Mouse (Mus musculus): ENCODE results near the gene Ing2. TPM values are rescaled to one million over a fixed set of nuclear protein-coding genes. Genes with fewer than 3 reads are reported as not detected.

The Ing2 gene
- total and polyA plus RNA-seq, 3 experiments: 5.7 to 33.0 (median 32.2) TPM

DNA sequence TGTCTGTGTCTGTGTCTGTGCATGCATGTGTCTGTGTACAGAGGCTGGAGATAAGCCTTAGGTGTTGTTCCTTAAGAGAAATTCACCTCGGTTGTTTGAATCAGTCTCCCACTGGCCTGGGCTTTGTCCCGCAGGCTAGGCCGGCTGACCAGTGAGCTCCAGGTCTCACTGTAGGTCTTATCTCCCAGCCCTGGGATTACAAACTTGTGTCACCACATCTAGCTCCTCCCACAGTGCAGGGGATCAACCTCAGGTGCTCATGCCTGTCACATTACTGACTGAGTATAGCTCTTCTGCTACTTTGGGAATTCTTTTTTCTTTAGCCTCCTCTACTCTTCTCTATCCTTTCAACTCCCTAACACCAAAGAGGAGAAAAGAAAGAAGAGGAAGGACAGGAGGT is 20.9 kb downstream of the Ing2 start:
- Histone ChIP-seq H3K9me3 (replicated peaks) (no peaks in the 10 kb centered on the region), H3K36me3 (replicated peaks) (peaks cover 10% of the 10 kb centered on the region), H3K4me3 (ENCODE audit: low read depth, low read length) (no peak overlapping the region), H3K27me3 (ENCODE audit: insufficient read depth, low read length) (peaks cover 4% of the 10 kb centered on the region; the same call in 1 of the 2 replicates), H3K4me1 (ENCODE audit: insufficient read depth, low read depth, low read length) (no peaks in the 10 kb centered on the region)
- no peak for ATAC-seq (ENCODE audit: extremely low read depth, insufficient number of reproducible peaks, low FRiP score, poor library complexity, severe bottlenecking)
- DNase-seq (ENCODE audit: low spot score): no peak
- TF ChIP-seq GATA1 (IDR thresholded peaks at IDR 0.05; ENCODE audit: borderline replicate concordance, low read length): no peak
- TF ChIP-seq CTCF (IDR thresholded peaks at IDR 0.05; ENCODE audit: low read depth, low read length): no peak
- no peak for TF ChIP-seq POLR2AphosphoS5 (IDR thresholded peaks at IDR 0.05; ENCODE audit: insufficient replicate concordance, low read depth, low read length)
- no peak for TF ChIP-seq GATA2 (IDR thresholded peaks at IDR 0.05; ENCODE audit: borderline replicate concordance, low read depth, low read length)
- TF ChIP-seq TAL1 (conservative IDR thresholded peaks at IDR 0.05; ENCODE audit: low read depth, low read length): no peak

DNA sequence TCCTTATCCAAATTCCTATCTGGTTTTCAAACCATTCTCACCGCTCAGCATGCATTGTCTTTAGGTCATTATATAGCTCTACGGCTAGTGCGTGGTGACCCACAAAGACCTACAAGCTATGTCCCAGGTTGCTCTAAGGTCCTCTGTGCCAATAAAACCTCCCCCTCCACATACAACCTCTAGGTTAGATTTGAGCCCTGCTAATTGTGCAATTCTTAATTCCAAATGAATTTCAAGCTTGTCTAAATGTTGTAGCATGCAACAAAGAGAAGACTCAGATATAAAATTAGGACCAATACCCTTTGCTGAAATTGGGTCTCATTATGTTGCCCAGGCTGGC is 22.6 kb downstream of the Ing2 start:
- Histone ChIP-seq H3K4me1 (ENCODE audit: insufficient read depth, low read depth, low read length) (no peaks in the 10 kb centered on the region), H3K27me3 (ENCODE audit: insufficient read depth, low read length) (peaks cover 4% of the 10 kb centered on the region; the same call in 1 of the 2 replicates), H3K4me3 (ENCODE audit: low read depth, low read length) (no peak overlapping the region), H3K36me3 (replicated peaks) (peaks cover 2% of the 10 kb centered on the region), H3K9me3 (replicated peaks) (no peaks in the 10 kb centered on the region)
- no peak for DNase-seq (ENCODE audit: low spot score)
- TF ChIP-seq POLR2AphosphoS5 (IDR thresholded peaks at IDR 0.05; ENCODE audit: insufficient replicate concordance, low read depth, low read length) (no peak), GATA1 (IDR thresholded peaks at IDR 0.05; ENCODE audit: borderline replicate concordance, low read length) (no peak), CTCF (IDR thresholded peaks at IDR 0.05; ENCODE audit: low read depth, low read length) (no peak), TAL1 (conservative IDR thresholded peaks at IDR 0.05; ENCODE audit: low read depth, low read length) (no peak), GATA2 (IDR thresholded peaks at IDR 0.05; ENCODE audit: borderline replicate concordance, low read depth, low read length) (no peak)
- ATAC-seq (ENCODE audit: extremely low read depth, insufficient number of reproducible peaks, low FRiP score, poor library complexity, severe bottlenecking): no peak

DNA sequence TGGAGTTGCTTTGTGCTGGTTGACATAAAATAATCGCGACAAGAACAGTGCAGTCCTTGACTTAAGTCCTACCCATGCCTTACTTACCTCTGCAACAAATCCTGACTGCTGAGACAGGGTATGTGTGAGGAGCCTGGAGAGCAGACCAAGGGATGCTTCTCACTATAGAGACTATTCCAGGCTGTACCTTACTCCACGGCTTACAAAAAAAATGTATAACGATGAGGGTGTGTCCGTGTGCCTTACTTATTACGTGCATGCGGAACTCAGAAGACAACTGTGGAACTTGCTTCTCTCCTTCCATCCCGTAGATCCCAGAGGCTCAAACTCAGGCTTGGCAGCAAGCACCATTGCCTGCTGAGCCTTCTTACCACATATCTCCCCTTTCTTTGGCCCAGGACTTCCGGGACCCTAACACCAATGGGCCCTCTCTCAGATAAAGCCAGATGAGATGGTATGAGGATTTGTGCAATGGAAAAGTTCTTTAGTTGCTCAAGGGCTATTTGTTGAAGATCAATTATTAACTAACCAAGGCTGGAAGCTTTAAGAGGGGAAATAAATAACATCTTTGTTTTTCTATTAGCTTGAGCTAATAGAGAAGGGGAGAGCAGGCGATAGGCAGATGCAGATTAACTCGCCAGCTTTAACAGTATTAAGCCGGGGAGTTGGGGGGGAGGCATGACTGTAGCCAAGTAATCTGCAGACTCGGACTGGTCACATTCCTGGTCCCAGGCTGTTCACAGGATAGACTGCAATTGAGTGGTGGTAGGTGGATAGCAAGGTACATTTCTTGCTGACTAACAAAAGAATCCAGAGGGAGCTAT is 23.2 kb downstream of the Ing2 start:
- H3K36me3 ChIP-seq (replicated peaks): peaks cover 2% of the 10 kb centered on the region
- peaks cover 4% of the 10 kb centered on the region; the same call in 1 of the 2 replicates for H3K27me3 ChIP-seq (ENCODE audit: insufficient read depth, low read length)
- DNase-seq (ENCODE audit: low spot score) (no peak), ATAC-seq (ENCODE audit: extremely low read depth, insufficient number of reproducible peaks, low FRiP score, poor library complexity, severe bottlenecking) (no peak)
- no peaks in the 10 kb centered on the region for H3K4me1 ChIP-seq (ENCODE audit: insufficient read depth, low read depth, low read length)
- H3K9me3 ChIP-seq (replicated peaks): no peaks in the 10 kb centered on the region
- no peak for TF ChIP-seq GATA2 (IDR thresholded peaks at IDR 0.05; ENCODE audit: borderline replicate concordance, low read depth, low read length)
- TF ChIP-seq CTCF (IDR thresholded peaks at IDR 0.05; ENCODE audit: low read depth, low read length): no peak
- no peak for TF ChIP-seq TAL1 (conservative IDR thresholded peaks at IDR 0.05; ENCODE audit: low read depth, low read length)
- TF ChIP-seq GATA1 (IDR thresholded peaks at IDR 0.05; ENCODE audit: borderline replicate concordance, low read length): no peak
- no peak for TF ChIP-seq POLR2AphosphoS5 (IDR thresholded peaks at IDR 0.05; ENCODE audit: insufficient replicate concordance, low read depth, low read length)
- H3K4me3 ChIP-seq (ENCODE audit: low read depth, low read length): no peak overlapping the region

DNA sequence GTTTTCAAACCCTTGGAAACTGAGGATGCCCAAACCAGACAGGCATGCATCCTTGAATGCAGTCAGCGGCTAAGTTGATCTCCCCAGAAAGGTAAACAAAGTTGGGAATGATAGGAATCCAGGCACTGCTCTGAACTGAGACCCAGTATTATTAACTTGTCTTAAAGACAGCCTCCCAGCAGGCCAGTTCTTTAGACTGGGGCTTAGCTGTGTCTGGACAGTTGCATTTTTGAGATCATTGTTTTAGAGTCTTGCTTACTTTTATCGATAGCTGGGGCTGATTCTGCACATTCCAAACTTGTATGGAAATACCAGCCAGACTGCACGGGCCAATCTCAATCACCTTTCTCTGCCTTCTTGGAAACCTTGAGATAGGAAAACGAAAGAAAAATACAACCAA is 24.5 kb downstream of the Ing2 start:
- no peaks in the 10 kb centered on the region for H3K4me1 ChIP-seq (ENCODE audit: insufficient read depth, low read depth, low read length)
- H3K36me3 ChIP-seq (replicated peaks): no peaks in the 10 kb centered on the region
- TF ChIP-seq CTCF (IDR thresholded peaks at IDR 0.05; ENCODE audit: low read depth, low read length): no peak
- peaks cover 3% of the 10 kb centered on the region for H3K9me3 ChIP-seq (replicated peaks)
- DNase-seq (ENCODE audit: low spot score) (no peak), ATAC-seq (ENCODE audit: extremely low read depth, insufficient number of reproducible peaks, low FRiP score, poor library complexity, severe bottlenecking) (no peak)
- no peak overlapping the region for H3K4me3 ChIP-seq (ENCODE audit: low read depth, low read length)
- H3K27me3 ChIP-seq (ENCODE audit: insufficient read depth, low read length): peaks cover 6% of the 10 kb centered on the region

DNA sequence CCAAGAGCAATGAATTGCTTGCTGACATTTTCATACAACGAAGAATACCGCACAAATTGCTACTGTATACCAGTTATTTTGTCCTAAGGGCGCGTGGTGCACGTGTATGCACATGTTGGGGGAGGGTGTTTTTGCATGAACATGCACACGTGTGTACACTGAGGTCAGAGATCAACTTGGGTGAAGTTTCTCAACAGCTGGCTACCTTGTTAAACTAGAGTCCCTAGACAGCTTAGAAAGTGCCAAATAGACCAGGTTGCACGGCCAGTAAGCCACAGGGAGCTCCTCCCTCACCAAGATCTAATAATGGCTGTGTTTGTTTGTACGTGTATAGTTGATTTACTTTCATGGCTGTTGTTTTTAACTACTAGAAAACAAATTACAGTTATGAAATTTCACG is 25.8 kb downstream of the Ing2 start:
- Histone ChIP-seq H3K36me3 (replicated peaks) (no peaks in the 10 kb centered on the region), H3K4me3 (ENCODE audit: low read depth, low read length) (no peak overlapping the region), H3K4me1 (ENCODE audit: insufficient read depth, low read depth, low read length) (no peaks in the 10 kb centered on the region), H3K9me3 (replicated peaks) (peaks cover 3% of the 10 kb centered on the region), H3K27me3 (ENCODE audit: insufficient read depth, low read length) (peaks cover 6% of the 10 kb centered on the region)
- no peak for ATAC-seq (ENCODE audit: extremely low read depth, insufficient number of reproducible peaks, low FRiP score, poor library complexity, severe bottlenecking)
- no peak for DNase-seq (ENCODE audit: low spot score)
- no peak for TF ChIP-seq CTCF (IDR thresholded peaks at IDR 0.05; ENCODE audit: low read depth, low read length)
- TF ChIP-seq TAL1 (conservative IDR thresholded peaks at IDR 0.05; ENCODE audit: low read depth, low read length): no peak
- no peak for TF ChIP-seq GATA1 (IDR thresholded peaks at IDR 0.05; ENCODE audit: borderline replicate concordance, low read length)
- TF ChIP-seq POLR2AphosphoS5 (IDR thresholded peaks at IDR 0.05; ENCODE audit: insufficient replicate concordance, low read depth, low read length): no peak
- no peak for TF ChIP-seq GATA2 (IDR thresholded peaks at IDR 0.05; ENCODE audit: borderline replicate concordance, low read depth, low read length)

DNA sequence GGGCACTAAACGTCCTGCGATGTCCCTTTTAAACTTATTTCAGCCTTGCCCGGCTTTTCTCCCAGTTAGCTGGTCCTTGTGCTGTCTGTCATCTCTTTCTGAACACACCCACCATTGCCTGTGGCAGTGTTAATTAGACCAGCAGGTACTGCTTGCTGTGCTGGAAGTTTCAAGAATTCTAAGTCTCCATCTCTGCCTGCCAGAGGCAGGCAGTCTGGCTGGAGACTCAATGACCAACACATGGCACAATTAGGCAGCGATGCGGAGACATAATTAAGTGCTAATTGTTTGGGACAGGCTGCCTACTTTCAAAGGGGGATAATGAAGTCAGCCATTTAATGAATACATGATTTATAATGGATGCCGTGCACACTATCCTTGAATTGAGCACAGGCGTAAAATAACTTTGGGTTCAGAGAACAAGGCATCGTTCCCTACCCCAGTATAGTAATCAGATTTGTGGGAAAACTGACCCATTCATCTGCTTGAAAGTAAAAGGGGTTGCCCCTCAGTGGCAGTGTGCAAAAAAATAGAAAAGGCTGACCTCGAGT is 32.8 kb downstream of the Ing2 start:
- peaks cover 2% of the 10 kb centered on the region for H3K27me3 ChIP-seq (ENCODE audit: insufficient read depth, low read length)
- DNase-seq (ENCODE audit: low spot score) (no peak), ATAC-seq (ENCODE audit: extremely low read depth, insufficient number of reproducible peaks, low FRiP score, poor library complexity, severe bottlenecking) (no peak)
- no peak overlapping the region for H3K4me3 ChIP-seq (ENCODE audit: low read depth, low read length)
- H3K9me3 ChIP-seq (replicated peaks): peaks cover 7% of the 10 kb centered on the region
- H3K36me3 ChIP-seq (replicated peaks): no peaks in the 10 kb centered on the region
- no peaks in the 10 kb centered on the region for H3K4me1 ChIP-seq (ENCODE audit: insufficient read depth, low read depth, low read length)
- TF ChIP-seq GATA2 (IDR thresholded peaks at IDR 0.05; ENCODE audit: borderline replicate concordance, low read depth, low read length) (no peak), CTCF (IDR thresholded peaks at IDR 0.05; ENCODE audit: low read depth, low read length) (no peak), POLR2AphosphoS5 (IDR thresholded peaks at IDR 0.05; ENCODE audit: insufficient replicate concordance, low read depth, low read length) (no peak), TAL1 (conservative IDR thresholded peaks at IDR 0.05; ENCODE audit: low read depth, low read length) (no peak), GATA1 (IDR thresholded peaks at IDR 0.05; ENCODE audit: borderline replicate concordance, low read length) (no peak)

All from G1E (cell line).